Mouse (Mus musculus) thymus, adult 2 months (tissue): Measurements from ENCODE around the gene Slco2a1. TPM values are rescaled to one million over a fixed set of nuclear protein-coding genes. Genes with fewer than 3 reads are reported as not detected.

Experiments used
- DNase-seq: peaks from one replicate; pipeline ENCODE4 v3.0.0; 2021
- H3K27ac ChIP-seq: fragments of 200-500 bp; 2 replicates; pipeline ENCODE4 v1.5.1; 2012; ENCODE audit warnings: low read length, control low read depth; ENCODE audit not compliant: control insufficient read depth, insufficient read depth
- H3K27me3 ChIP-seq: fragments of 200-500 bp; 2 replicates; pipeline ENCODE4 v1.6.1; 2012; ENCODE audit warnings: mild to moderate bottlenecking, low read length, moderate library complexity, mixed read lengths; ENCODE audit not compliant: control insufficient read depth, insufficient read depth
- H3K36me3 ChIP-seq: fragments of 200-500 bp; 2 replicates; pipeline ENCODE4 v1.6.1; 2012; ENCODE audit warnings: mild to moderate bottlenecking, low read length, moderate library complexity; ENCODE audit not compliant: control insufficient read depth, insufficient read depth
- H3K4me1 ChIP-seq: fragments of 200-500 bp; replicated peaks from 2 replicates; pipeline ENCODE4 v1.6.1; 2012; ENCODE audit warnings: low read length; ENCODE audit not compliant: control insufficient read depth, insufficient read depth
- H3K4me3 ChIP-seq: fragments of 200-500 bp; 2 replicates; pipeline ENCODE4 v1.5.1; 2012; ENCODE audit warnings: mild to moderate bottlenecking, low read length, control low read depth, moderate library complexity; ENCODE audit not compliant: control insufficient read depth, insufficient read depth
- CTCF ChIP-seq: fragments of 200-500 bp; IDR thresholded peaks from 2 replicates; pipeline ENCODE4 v1.5.1; 2012; ENCODE audit warnings: mild to moderate bottlenecking, control low read depth, low read length, moderate library complexity, borderline replicate concordance; ENCODE audit not compliant: control insufficient read depth, poor library complexity, insufficient read depth; ENCODE audit errors: extremely low read depth
- POLR2A ChIP-seq: fragments of 200-500 bp; IDR thresholded peaks from 2 replicates; pipeline ENCODE4 v1.6.1; 2012; ENCODE audit warnings: mild to moderate bottlenecking, low read length, control low read depth, moderate library complexity; ENCODE audit not compliant: control insufficient read depth, poor library complexity, insufficient read depth; ENCODE audit errors: extremely low read depth
- WGBS: fragments of 180-500 bp; shearing (Covaris S2); methylation state at CpG from one replicate; pipeline ENCODE4 v1.1.7; 2018; 5-methylcytosine and 5-hydroxymethylcytosine counted together
- polyA plus RNA-seq: library from polyadenylated mRNA; depleted of rRNA; stranded (reverse); fragments of >200 nt; gene quantifications from 2 replicates; pipeline ENCODE4 v1.2.3, GENCODE M21; 2012

The Slco2a1 gene
- polyA plus RNA-seq, 1 experiment: 30.5 TPM

- 94% methylated on average over 6 of the region's 6 CpGs for WGBS
- Histone ChIP-seq H3K4me1 (no peaks in the 10 kb centered on the region), H3K27ac (no peak overlapping the region), H3K27me3 (no peaks in the 10 kb centered on the region), H3K4me3 (no peak overlapping the region), H3K36me3 (no peaks in the 10 kb centered on the region)
- TF ChIP-seq POLR2A: no peak
- no peak for TF ChIP-seq CTCF
- no peak for DNase-seq
Observed at GRCm38 (mm10) chr9:103063591-103063990, 75.1 kb downstream of the Slco2a1 start.

GRCm38 (mm10) chr9:103066845-103067244 lies 78.3 kb downstream of the Slco2a1 start:
- TF ChIP-seq POLR2A: no peak
- TF ChIP-seq CTCF: no peak
- Histone ChIP-seq H3K4me1 (no peaks in the 10 kb centered on the region), H3K27me3 (no peaks in the 10 kb centered on the region), H3K27ac (no peak overlapping the region), H3K4me3 (no peak overlapping the region), H3K36me3 (no peaks in the 10 kb centered on the region)
- WGBS: 94% methylated on average over 8 of the region's 8 CpGs
- DNase-seq: no peak

GRCm38 (mm10) chr9:103067651-103068050 lies 79.1 kb downstream of the Slco2a1 start:
- Histone ChIP-seq H3K27me3 (no peaks in the 10 kb centered on the region), H3K4me1 (no peaks in the 10 kb centered on the region), H3K36me3 (no peaks in the 10 kb centered on the region), H3K27ac (no peak overlapping the region), H3K4me3 (no peak overlapping the region)
- WGBS: 95% methylated on average over 11 of the region's 11 CpGs
- DNase-seq: no peak
- no peak for TF ChIP-seq CTCF
- no peak for TF ChIP-seq POLR2A

GRCm38 (mm10) chr9:103068769-103069168 lies 80.3 kb downstream of the Slco2a1 start:
- no peak for DNase-seq
- H3K27ac ChIP-seq: no peak overlapping the region
- H3K36me3 ChIP-seq: no peaks in the 10 kb centered on the region
- TF ChIP-seq CTCF: no peak
- no peak for TF ChIP-seq POLR2A
- H3K4me3 ChIP-seq: no peak overlapping the region
- no peaks in the 10 kb centered on the region for H3K27me3 ChIP-seq
- no peaks in the 10 kb centered on the region for H3K4me1 ChIP-seq
- 96% methylated on average over 8 of the region's 8 CpGs for WGBS

GRCm38 (mm10) chr9:103071541-103072203 lies 83.2 kb downstream of the Slco2a1 start:
- H3K36me3 ChIP-seq: no peaks in the 10 kb centered on the region
- no peaks in the 10 kb centered on the region for H3K27me3 ChIP-seq
- 88% methylated on average over 7 of the region's 7 CpGs for WGBS
- no peaks in the 10 kb centered on the region for H3K4me1 ChIP-seq
- no peak for DNase-seq
- no peak overlapping the region for H3K27ac ChIP-seq
- TF ChIP-seq CTCF: no peak
- no peak for TF ChIP-seq POLR2A
- H3K4me3 ChIP-seq: no peak overlapping the region

GRCm38 (mm10) chr9:103072204-103072599 lies 83.7 kb downstream of the Slco2a1 start:
- Histone ChIP-seq H3K4me3 (no peak overlapping the region), H3K27ac (no peak overlapping the region), H3K36me3 (no peaks in the 10 kb centered on the region), H3K4me1 (no peaks in the 10 kb centered on the region), H3K27me3 (no peaks in the 10 kb centered on the region)
- no peak for TF ChIP-seq CTCF
- no peak for TF ChIP-seq POLR2A
- no peak for DNase-seq
- WGBS: 95% methylated on average over 6 of the region's 6 CpGs

- no peaks in the 10 kb centered on the region for H3K4me1 ChIP-seq
- DNase-seq: no peak
- H3K27me3 ChIP-seq: no peaks in the 10 kb centered on the region
- H3K27ac ChIP-seq: no peak overlapping the region
- H3K4me3 ChIP-seq: no peak overlapping the region
- no peaks in the 10 kb centered on the region for H3K36me3 ChIP-seq
- no peak for TF ChIP-seq CTCF
- TF ChIP-seq POLR2A: no peak
- WGBS: 82% methylated on average over 11 of the region's 11 CpGs
Observed at GRCm38 (mm10) chr9:103072926-103073515, 84.5 kb downstream of the Slco2a1 start.
